Comparison of ENCODE assay signal across 10 mouse cellular contexts in genomic region chr19:41270151-41270727, GRCm38 (mm10). TPM values are rescaled to one million over a fixed set of nuclear protein-coding genes. Genes with fewer than 3 reads are reported as not detected.
DNase-seq lines count a peak whose midpoint lies in the region; ATAC-seq and TF ChIP-seq lines count a peak whose summit lies in the region.
"Had no signal": no experiment of that assay in that cellular context is flagged by ENCODE, and none has a peak within 500 bp of the region (broad histone marks: within the 10 kb centered on the region; RNA-seq: fewer than 3 reads in every experiment).

No protein-coding gene starts in this region.

- H3K79me3 ChIP-seq in C2C12 (ENCODE audit: low read depth) = no peaks in the 10 kb centered on the region

- no peak for TF ChIP-seq CTCF in C2C12 (IDR thresholded peaks at IDR 0.05; ENCODE audit: control insufficient read depth, insufficient read depth, insufficient read length)

- H3K27me3 ChIP-seq in C2C12 (ENCODE audit: control insufficient read depth, insufficient read depth, insufficient read length) = no peaks in the 10 kb centered on the region
- H3K27me3 ChIP-seq: lung, embryonic 15.5 days had no signal

- peak; percentile 87 for DNase-seq in heart, adult 11 months
- DNase-seq in heart, postnatal 36 days = no peak
- peak; percentile 27 to 66 for DNase-seq in left cerebral cortex, adult 9 months (ENCODE audit: low spot score in 2 of 2)
- no peak for DNase-seq in yolk sac, embryonic 10.5 days (ENCODE audit: low spot score)
- DNase-seq in B cell, adult 2 months = no peak
- no peak for DNase-seq in heart, adult 9 months (ENCODE audit: low spot score in 2 of 2)

- H3K79me2 ChIP-seq in C2C12 (ENCODE audit: control insufficient read depth, insufficient read depth) = no peaks in the 10 kb centered on the region

- no peak overlapping the region for H3ac ChIP-seq in C2C12 (ENCODE audit: control insufficient read depth, insufficient read length, low read depth)

- H3K36me3 ChIP-seq in C2C12 (ENCODE audit: control insufficient read depth, insufficient read depth) = no peaks in the 10 kb centered on the region
- H3K36me3 ChIP-seq: embryonic facial prominence, embryonic 15.5 days; lung, embryonic 15.5 days had no signal

- peak; percentile 81 for ATAC-seq in frontal cortex, adult (ENCODE audit: low TSS enrichment)

- intact Hi-C loops in heart, postnatal 36 days (cut with DNase I) = no loop called here

- H3K4me3 ChIP-seq in C2C12 (ENCODE audit: insufficient read depth, poor library complexity, severe bottlenecking) = no peak overlapping the region
- H3K4me3 ChIP-seq: embryonic facial prominence, embryonic 15.5 days; lung, embryonic 15.5 days had no signal

TF ChIP-seq in C2C12, 6 proteins besides CTCF, POLR2A, EP300 and RAD21:
- TF ChIP-seq FOSL1 (IDR thresholded peaks at IDR 0.05; ENCODE audit: insufficient read depth, low read length, poor library complexity, severe bottlenecking) (no peak), MYOD1 (IDR thresholded peaks at IDR 0.05; ENCODE audit: control insufficient read depth, insufficient read length, low read depth) (peak; percentile 44)

RNA-seq across cellular contexts. Expression of gene Tm9sf3, which starts 6.4 kb away (rescaled TPM):
- 10 to 100 TPM; 73.5 to 75.7 TPM for total RNA-seq in heart, postnatal 36 days (2021)
- 49.5 TPM for polyA plus RNA-seq in C2C12 (2012; fragmentation: generic; extraction: Trizol)

Comparison
In these comparisons a context has a peak if more than half of its experiments do, and no peak if none do; other contexts are left out.
1. DNase-seq: peak in heart, adult 11 months (single experiment) and left cerebral cortex, adult 9 months (2 of 2); none in heart, postnatal 36 days (0 of 2), yolk sac, embryonic 10.5 days (single experiment), B cell, adult 2 months (0 of 2) and heart, adult 9 months (0 of 2).